Mouse (Mus musculus) CH12.LX (cell line): ENCODE results near the gene Pde4b. TPM values are rescaled to one million over a fixed set of nuclear protein-coding genes. Genes with fewer than 3 reads are reported as not detected.

Experiments used
- DNase-seq: peaks from one replicate; pipeline ENCODE4 v3.0.0-alpha.2; 2013; ENCODE audit errors: extremely low read depth
- H3K27ac ChIP-seq: 2 replicates; pipeline ENCODE4 v1.5.1; 2012; ENCODE audit warnings: low read depth, mild to moderate bottlenecking, control low read depth, moderate library complexity; ENCODE audit not compliant: insufficient read depth
- H3K27me3 ChIP-seq: replicated peaks from 2 replicates; pipeline ENCODE3; 2012; ENCODE audit warnings: inconsistent platforms
- H3K36me3 ChIP-seq, 2 experiments: replicated peaks in 1 of 2; 2 replicates each; pipeline versions ENCODE3 to v1.6.1; 2012; ENCODE audit warnings: inconsistent platforms in 1 of 2, low read length in 1 of 2, mild to moderate bottlenecking in 1 of 2, mixed read lengths in 1 of 2, moderate library complexity in 1 of 2; ENCODE audit not compliant: control insufficient read depth in 1 of 2, insufficient read depth in 1 of 2
- H3K4me1 ChIP-seq, 2 experiments: 2 replicates each; pipeline ENCODE4 v1.6.1; 2012; ENCODE audit warnings: inconsistent platforms in 1 of 2, moderate library complexity in 1 of 2; ENCODE audit not compliant: insufficient read depth in 2 of 2, control insufficient read depth in 1 of 2
- H3K4me2 ChIP-seq: 2 replicates; pipeline ENCODE4 v1.6.1; 2012; ENCODE audit warnings: low read depth, mild to moderate bottlenecking, control low read depth; ENCODE audit not compliant: poor library complexity, insufficient read depth, severe bottlenecking
- H3K4me3 ChIP-seq, 3 experiments: fragments of 150-350 bp in 1 of 3; sonication (generic) in 1 of 3; replicated peaks in 1 of 3; 2 replicates each; pipeline versions ENCODE3 to v1.5.1; 2011 to 2012; ENCODE audit warnings: low read depth in 2 of 3, low read length in 2 of 3, mild to moderate bottlenecking in 2 of 3, moderate library complexity in 2 of 3, control low read depth in 1 of 3, improper control_type of control experiment in 1 of 3, inconsistent platforms in 1 of 3, mixed read lengths in 1 of 3; ENCODE audit not compliant: poor library complexity in 1 of 3
- H3K79me2 ChIP-seq: replicated peaks from 2 replicates; pipeline ENCODE4 v1.6.1; 2012; ENCODE audit warnings: mild to moderate bottlenecking, moderate library complexity; ENCODE audit not compliant: control insufficient read depth, poor library complexity, insufficient read depth, severe bottlenecking; ENCODE audit errors: extremely low read depth
- H3K9ac ChIP-seq: 2 replicates; pipeline ENCODE4 v1.6.1; 2012; ENCODE audit warnings: low read depth, mild to moderate bottlenecking, control low read depth, moderate library complexity; ENCODE audit not compliant: insufficient read depth
- H3K9me3 ChIP-seq: replicated peaks from 2 replicates; pipeline ENCODE3; 2012; ENCODE audit warnings: low read length, inconsistent platforms, mixed read lengths
- BHLHE40 ChIP-seq: IDR thresholded peaks from 2 replicates; pipeline ENCODE4 v1.6.1; 2011; ENCODE audit warnings: mild to moderate bottlenecking, low read depth, low read length, improper control_type of control experiment
- CHD2 ChIP-seq: IDR thresholded peaks from 2 replicates; pipeline ENCODE4 v1.6.1; 2011; ENCODE audit warnings: low read length, improper control_type of control experiment
- ELF1 ChIP-seq: IDR thresholded peaks from 2 replicates; pipeline ENCODE4 v1.6.1; 2014; ENCODE audit warnings: low read depth, mild to moderate bottlenecking, inconsistent platforms, low read length, improper control_type of control experiment
- EP300 ChIP-seq: IDR thresholded peaks from 2 replicates; pipeline ENCODE4 v1.6.1; 2011; ENCODE audit warnings: low read length, improper control_type of control experiment
- HCFC1 ChIP-seq: IDR thresholded peaks from 2 replicates; pipeline ENCODE4 v1.6.1; 2012; ENCODE audit warnings: low read depth, mild to moderate bottlenecking, inconsistent platforms, low read length, improper control_type of control experiment
- IRF4 ChIP-seq: IDR thresholded peaks from 2 replicates; pipeline ENCODE4 v1.6.1; 2014; ENCODE audit warnings: low read depth, mild to moderate bottlenecking, inconsistent platforms, low read length, improper control_type of control experiment
- JUN ChIP-seq: IDR thresholded peaks from 2 replicates; pipeline ENCODE4 v1.6.1; 2011; ENCODE audit warnings: low read depth, mild to moderate bottlenecking, low read length, improper control_type of control experiment, moderate library complexity; ENCODE audit not compliant: insufficient read depth
- JUND ChIP-seq: conservative IDR thresholded peaks from 2 replicates; pipeline ENCODE4 v1.6.1; 2011; ENCODE audit warnings: low read depth, low read length, improper control_type of control experiment
- MAZ ChIP-seq: IDR thresholded peaks from 2 replicates; pipeline ENCODE4 v1.6.1; 2012; ENCODE audit warnings: low read depth, mild to moderate bottlenecking, inconsistent platforms, low read length, improper control_type of control experiment, moderate library complexity
- MXI1 ChIP-seq: IDR thresholded peaks from 2 replicates; pipeline ENCODE4 v1.6.1; 2011; ENCODE audit warnings: mild to moderate bottlenecking, low read depth, low read length, improper control_type of control experiment
- NRF1 ChIP-seq: IDR thresholded peaks from 2 replicates; pipeline ENCODE4 v1.6.1; 2014; ENCODE audit warnings: low read depth, mild to moderate bottlenecking, inconsistent platforms, low read length, improper control_type of control experiment, moderate library complexity
- POLR2A ChIP-seq: IDR thresholded peaks from 2 replicates; pipeline ENCODE4 v1.6.1; 2011; ENCODE audit warnings: low read depth, mild to moderate bottlenecking, improper control_type of control experiment, low read length
- POLR2AphosphoS2 ChIP-seq: IDR thresholded peaks from 2 replicates; pipeline ENCODE4 v1.6.1; 2011; ENCODE audit warnings: low read depth, low read length, improper control_type of control experiment
- RAD21 ChIP-seq: IDR thresholded peaks from 2 replicates; pipeline ENCODE4 v1.6.1; 2011; ENCODE audit warnings: low read depth, mild to moderate bottlenecking, low read length, improper control_type of control experiment, moderate library complexity
- SIN3A ChIP-seq: IDR thresholded peaks from 2 replicates; pipeline ENCODE4 v1.6.1; 2012; ENCODE audit warnings: low read length, improper control_type of control experiment, inconsistent platforms
- SMC3 ChIP-seq: IDR thresholded peaks from 2 replicates; pipeline ENCODE4 v1.6.1; 2011; ENCODE audit warnings: low read depth, low read length, improper control_type of control experiment
- TBP ChIP-seq: conservative IDR thresholded peaks from 2 replicates; pipeline ENCODE4 v1.6.1; 2011; ENCODE audit warnings: low read depth, low read length, improper control_type of control experiment
- USF1 ChIP-seq: IDR thresholded peaks from 2 replicates; pipeline ENCODE4 v1.6.1; 2014; ENCODE audit warnings: low read depth, mild to moderate bottlenecking, inconsistent platforms, low read length, improper control_type of control experiment
- ZC3H11A ChIP-seq: IDR thresholded peaks from 2 replicates; pipeline ENCODE4 v1.6.1; 2012; ENCODE audit warnings: low read depth, mild to moderate bottlenecking, inconsistent platforms, low read length, improper control_type of control experiment
- ZKSCAN1 ChIP-seq: IDR thresholded peaks from 2 replicates; pipeline ENCODE4 v1.6.1; 2012; ENCODE audit warnings: low read depth, inconsistent platforms, low read length, improper control_type of control experiment, borderline replicate concordance
- dilution Hi-C: fragments of 300-500 bp; cut with MboI; formaldehyde crosslinking; loops from 2 replicates; pipeline ENCODE4 v1.14.3; 2020; ENCODE audit warnings: low sequenced_read_pairs; ENCODE audit not compliant: extremely low pct_unique_long_range_greater_than_20kb, extremely low pct_ligation_motif_present
- in situ Hi-C: fragments of 300-500 bp; cut with MboI; formaldehyde crosslinking; loops from 3 replicates; pipeline ENCODE4 v1.14.3; 2019; ENCODE audit warnings: low sequenced_read_pairs, low pct_ligation_motif_present, low pct_unique_long_range_greater_than_20kb, mixed read lengths
- polyA plus RNA-seq: library from polyadenylated mRNA; unstranded; fragments of >175 nt; gene quantifications from 2 replicates; pipeline ENCODE4 v1.2.1, GENCODE M21; 2012; ENCODE audit warnings: low read depth; ENCODE audit not compliant: insufficient read length
- total RNA-seq, 2 experiments: library from RNA; depleted of rRNA; stranded (reverse); fragments of 300-350 nt in 1 of 2; fragments of >200 nt in 1 of 2; gene quantifications; 2 replicates each; pipeline ENCODE4 v1.2.3; 2012 to 2014

Pde4b gene
- total and polyA plus RNA-seq, 3 experiments = 9.6 to 24.2 (median 21.8) TPM

DNA sequence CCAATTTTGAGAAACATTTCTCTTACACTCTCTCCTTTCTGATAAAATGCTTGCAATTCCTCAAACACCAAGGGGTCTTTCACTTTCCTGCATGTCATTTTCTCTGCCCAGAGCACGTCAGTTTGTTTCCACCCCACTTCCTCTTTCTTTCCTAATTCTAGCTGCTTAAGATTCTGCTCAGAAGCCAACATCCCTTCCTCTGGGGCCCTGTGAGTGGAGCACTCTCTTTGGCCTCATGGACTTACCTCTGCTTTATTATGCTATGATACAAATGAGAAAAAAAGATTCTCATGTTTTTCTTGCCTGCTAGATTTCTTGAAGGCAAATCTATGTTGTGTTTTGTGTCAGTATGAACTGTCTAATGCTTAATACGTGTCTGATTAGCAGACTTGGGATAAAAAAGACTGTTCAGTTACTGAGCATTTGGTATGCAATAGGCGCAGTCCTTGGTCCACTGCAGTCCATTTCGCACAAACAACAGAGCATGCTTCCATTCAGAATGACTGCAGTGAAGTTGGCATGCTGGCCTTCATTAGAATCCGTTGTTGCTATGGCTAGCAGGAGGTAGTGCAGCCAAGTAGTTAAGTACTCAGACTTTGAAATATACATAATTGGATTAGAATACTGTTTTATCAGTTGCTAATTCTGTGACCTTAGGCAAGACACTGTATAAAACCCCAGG, 446.8 kb downstream of the Pde4b start (continued):
- TF ChIP-seq ELF1 = peak; percentile 54
- no peak for TF ChIP-seq SMC3

DNA sequence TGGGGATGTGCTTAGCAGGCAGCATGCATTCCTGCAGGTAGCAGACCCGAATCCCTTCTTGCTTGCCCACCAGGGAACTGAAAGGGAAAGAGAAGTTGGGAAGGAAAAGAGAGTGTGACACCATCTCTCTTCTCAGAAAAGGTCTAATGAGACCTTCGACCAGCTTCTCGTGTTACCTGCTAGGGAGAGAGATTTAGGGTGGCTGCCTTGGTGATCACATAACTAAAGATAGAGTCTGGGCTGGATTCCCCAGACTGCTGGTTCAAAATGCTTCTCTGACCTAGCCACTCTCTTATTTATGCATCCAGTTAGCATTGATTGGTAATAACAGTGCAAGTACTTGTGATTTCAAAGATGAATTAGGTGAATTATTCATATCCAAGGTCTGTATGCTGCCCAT, 448.5 kb downstream of the Pde4b start:
- Histone ChIP-seq H3K27me3 (no peaks in the 10 kb centered on the region), H3K4me1 (peaks cover 12 to 51% of the 10 kb centered on the region in 2 experiments), H3K27ac (no peak overlapping the region), H3K9me3 (no peaks in the 10 kb centered on the region), H3K79me2 (no peaks in the 10 kb centered on the region), H3K36me3 (no peaks in the 10 kb centered on the region), H3K4me2 (no peak overlapping the region), H3K4me3 (no peak overlapping the region), H3K9ac (no peak overlapping the region)
- no peak for DNase-seq
- dilution Hi-C loops = no loop called here
- TF ChIP-seq RAD21 = no peak
- TF ChIP-seq SIN3A = no peak
- TF ChIP-seq POLR2AphosphoS2 = no peak
- TF ChIP-seq HCFC1 = no peak
- TF ChIP-seq CHD2 = no peak
- TF ChIP-seq BHLHE40 = no peak
- TF ChIP-seq USF1 = no peak
- no peak for TF ChIP-seq ZC3H11A
- no peak for TF ChIP-seq POLR2A
- no peak for TF ChIP-seq MAZ
- TF ChIP-seq ZKSCAN1 = no peak
- in situ Hi-C loops = no loop called here

DNA sequence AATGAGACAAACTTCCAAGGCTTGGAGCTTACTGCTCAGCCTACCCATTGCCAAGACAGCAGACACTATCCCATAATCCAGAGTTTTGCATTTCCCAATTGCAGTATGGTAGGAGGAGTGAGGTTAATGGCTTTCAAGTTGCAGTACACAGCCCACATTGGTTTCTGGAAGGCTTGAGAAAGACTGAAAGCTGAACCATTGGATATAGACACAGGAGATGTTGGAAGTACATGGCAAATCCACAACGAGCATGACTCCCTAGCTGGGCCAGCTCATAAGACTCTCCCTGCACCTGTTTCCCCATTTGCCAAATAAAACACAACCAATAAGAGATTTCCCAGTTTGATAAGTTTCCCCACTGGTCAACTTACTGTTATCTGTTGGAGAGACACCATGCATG, 450.9 kb downstream of the Pde4b start:
- no peak overlapping the region for H3K9ac ChIP-seq
- TF ChIP-seq TBP (no peak), EP300 (no peak), JUND (no peak), MXI1 (no peak), IRF4 (no peak), HCFC1 (no peak), JUN (no peak), NRF1 (no peak)
- TF ChIP-seq, all 38 proteins: peak for 0
- Histone ChIP-seq H3K4me1 (peaks cover 6 to 28% of the 10 kb centered on the region in 2 experiments), H3K27ac (no peak overlapping the region), H3K27me3 (no peaks in the 10 kb centered on the region), H3K4me2 (no peak overlapping the region), H3K4me3 (no peak overlapping the region), H3K9me3 (no peaks in the 10 kb centered on the region), H3K79me2 (no peaks in the 10 kb centered on the region), H3K36me3 (no peaks in the 10 kb centered on the region)
- dilution Hi-C loops = no loop called here
- no peak for DNase-seq
- in situ Hi-C loops = no loop called here
